Mouse (Mus musculus) 3134 (cell line): ENCODE measurements around the gene Rabggta.
A peak's percentile ranks its signal among the peaks of the same experiment; 100 is the strongest.

Experiments used
- DNase-seq: peaks from one replicate; pipeline ENCODE4 v3.0.0-alpha.2; 2011; ENCODE audit warnings: low spot score; ENCODE audit not compliant: insufficient read length; ENCODE audit errors: extremely low read depth

Rabggta gene

GRCm38 (mm10) chr14:55721700-55722437, at the start of gene Rabggta:
Gene Rabggta, minus strand, starts transcription at chr14:55722263.
- DNase-seq = peak; percentile 88

- DNase-seq = no peak
Observed at GRCm38 (mm10) chr14:55769087-55769703, 47.1 kb upstream of the Rabggta start.

- DNase-seq = no peak
Observed at GRCm38 (mm10) chr14:55768555-55768954, 46.5 kb upstream of the Rabggta start.

GRCm38 (mm10) chr14:55767519-55768414, 45.7 kb upstream of the Rabggta start:
- DNase-seq = no peak

- no peak for DNase-seq
Observed at GRCm38 (mm10) chr14:55765696-55766095, 43.6 kb upstream of the Rabggta start, which contains the start of gene Ltb4r1. Gene Ltb4r1, plus strand, starts transcription at chr14:55765962.

GRCm38 (mm10) chr14:55763166-55763565, 41.1 kb upstream of the Rabggta start:
- no peak for DNase-seq

GRCm38 (mm10) chr14:55762001-55762821, 40.1 kb upstream of the Rabggta start:
- DNase-seq = no peak

GRCm38 (mm10) chr14:55761163-55761562, 39.1 kb upstream of the Rabggta start, which contains the start of gene Ltb4r2:
Gene Ltb4r2, plus strand, starts transcription at chr14:55761428.
- no peak for DNase-seq

- DNase-seq = peak; percentile 51
Observed at GRCm38 (mm10) chr14:55760156-55760555, 38.1 kb upstream of the Rabggta start.

GRCm38 (mm10) chr14:55758363-55758784, 36.3 kb upstream of the Rabggta start, which contains the start of gene Cideb:
Gene Cideb, minus strand, starts transcription at chr14:55758458.
- peak; percentile 39 for DNase-seq

- DNase-seq = no peak
Observed at GRCm38 (mm10) chr14:55757566-55757965, 35.5 kb upstream of the Rabggta start.

- DNase-seq = no peak
Observed at GRCm38 (mm10) chr14:55747051-55747847, 25.2 kb upstream of the Rabggta start.

GRCm38 (mm10) chr14:55745861-55746237, 23.8 kb upstream of the Rabggta start:
- DNase-seq = no peak

GRCm38 (mm10) chr14:55745180-55745860, 23.3 kb upstream of the Rabggta start, which contains the start of the genes Dhrs1 and Nop9:
Gene Dhrs1, minus strand, starts transcription at chr14:55745690.
Gene Nop9, plus strand, starts transcription at chr14:55745693.
- DNase-seq = peak; percentile 79

GRCm38 (mm10) chr14:55743711-55744110, 21.6 kb upstream of the Rabggta start:
- peak; percentile 50 for DNase-seq

GRCm38 (mm10) chr14:55737086-55737687, 15.1 kb upstream of the Rabggta start:
- DNase-seq = no peak

- DNase-seq = no peak
Observed at GRCm38 (mm10) chr14:55735758-55736157, 13.7 kb upstream of the Rabggta start.

- no peak for DNase-seq
Observed at GRCm38 (mm10) chr14:55735334-55735733, 13.3 kb upstream of the Rabggta start.
